Mouse (Mus musculus): ENCODE measurements around the gene Kctd2. TPM values are rescaled to one million over a fixed set of nuclear protein-coding genes. Genes with fewer than 3 reads are reported as not detected.

The Kctd2 gene
- total RNA-seq, 2 experiments from 2014 or later: 14.8 to 22.3 TPM

DNA sequence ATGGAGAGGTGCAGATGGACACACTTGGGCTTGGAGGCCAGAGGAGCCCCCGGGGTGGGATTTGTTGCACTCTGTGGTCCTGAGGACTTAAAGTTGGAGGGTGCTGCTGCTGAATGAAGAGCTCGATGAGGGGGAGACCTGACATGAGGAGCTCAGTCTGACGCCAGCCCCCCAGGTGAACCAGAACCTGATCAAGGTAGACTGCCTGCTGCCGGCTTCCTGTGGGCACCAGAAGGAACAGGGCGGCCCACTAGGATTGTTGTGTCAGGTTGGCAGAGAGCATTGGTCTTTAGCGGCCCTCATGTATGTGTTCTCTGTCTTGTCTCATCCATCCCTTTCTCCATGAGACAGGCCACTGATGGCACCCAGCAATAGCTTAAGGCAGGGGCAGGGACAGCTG lies 14.2 kb upstream of the Kctd2 start:
- intact Hi-C loops (cut with DNase I): no loop called here
- DNase-seq: no peak

DNA sequence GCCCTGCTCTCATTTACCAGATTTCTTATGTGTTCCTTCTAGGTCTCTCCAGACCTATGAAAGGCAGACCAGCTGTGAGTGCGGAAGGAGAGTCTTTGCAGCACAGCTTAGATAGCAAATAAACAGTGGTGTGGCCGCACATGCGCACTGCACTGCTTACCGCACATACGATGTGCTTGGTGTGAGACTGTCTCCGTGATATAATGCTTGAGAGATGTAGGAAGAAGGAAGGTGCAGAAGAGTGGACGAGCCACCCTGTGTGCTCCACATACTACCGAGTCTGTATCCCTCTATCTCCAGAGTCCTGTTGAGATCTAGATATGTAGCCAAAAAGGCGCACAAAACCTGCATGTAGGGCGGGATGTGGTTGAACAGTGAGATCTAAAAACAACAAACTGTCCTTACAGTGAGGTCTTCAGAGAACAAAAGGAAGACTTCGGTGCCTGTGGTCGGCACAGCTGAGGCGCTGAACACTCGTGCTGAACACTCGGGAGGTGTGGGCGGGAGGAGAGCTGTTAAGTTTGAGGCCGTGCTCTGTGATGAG lies 13.0 kb upstream of the Kctd2 start:
- Histone ChIP-seq H3K4me3 (no peak overlapping the region), H3K27ac (no peak overlapping the region)
- intact Hi-C loops (cut with DNase I): no loop called here
- no peak for TF ChIP-seq CTCF (IDR thresholded peaks at IDR 0.05)
- DNase-seq: no peak

More for the DNA sequence above, 14.2 kb upstream of the Kctd2 start:
- Histone ChIP-seq H3K27ac (no peak overlapping the region), H3K4me3 (no peak overlapping the region)
- no peak for TF ChIP-seq CTCF (IDR thresholded peaks at IDR 0.05)

DNA sequence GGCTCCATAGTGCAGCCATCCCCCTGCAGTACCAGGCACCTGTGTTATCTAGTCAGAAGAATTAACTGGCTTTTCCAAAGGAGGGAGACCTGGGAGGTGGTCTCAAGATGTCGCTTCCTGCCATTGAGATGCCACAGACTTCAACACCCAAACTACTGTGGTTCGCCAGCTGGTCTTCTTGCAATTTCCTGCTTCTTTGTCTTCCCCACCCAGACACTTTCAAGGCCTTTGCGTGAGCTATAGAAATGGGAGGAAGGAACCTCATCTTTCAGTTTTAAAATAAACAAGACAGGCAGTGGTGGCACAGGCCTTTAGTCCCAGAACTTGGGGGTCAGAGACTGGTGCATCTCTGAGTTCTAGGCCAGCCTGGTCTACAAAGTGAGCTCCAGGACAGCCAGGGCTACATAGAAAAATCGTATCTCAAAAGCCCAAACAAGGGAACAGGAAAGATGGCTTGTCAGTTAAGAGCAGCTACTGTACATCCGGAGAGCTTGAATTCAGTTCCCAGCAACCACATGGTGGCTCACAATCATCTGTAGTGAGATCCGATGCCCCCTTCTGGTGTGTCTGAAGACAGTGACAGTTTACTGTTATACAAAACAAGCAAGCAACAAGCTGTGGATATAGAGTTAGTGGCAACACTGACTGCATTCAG lies 11.5 kb upstream of the Kctd2 start:
- Histone ChIP-seq H3K4me3 (no peak overlapping the region), H3K27ac (no peak overlapping the region)
- DNase-seq: no peak
- intact Hi-C loops (cut with DNase I): no loop called here
- no peak for TF ChIP-seq CTCF (IDR thresholded peaks at IDR 0.05)

GRCm38 (mm10) chr11:115409556-115409955 lies 10.4 kb upstream of the Kctd2 start:
- DNase-seq: no peak
- no peak for TF ChIP-seq CTCF (IDR thresholded peaks at IDR 0.05)
- Histone ChIP-seq H3K4me3 (no peak overlapping the region), H3K27ac (no peak overlapping the region)
- intact Hi-C loops (cut with DNase I): no loop called here

- Histone ChIP-seq H3K4me3 (peak overlapping the region; percentile 97), H3K27ac (peak overlapping the region; percentile 99)
- intact Hi-C loops (cut with DNase I): no loop called here
- TF ChIP-seq CTCF (IDR thresholded peaks at IDR 0.05): no peak
- DNase-seq: peak; percentile 78
These were observed 635 bp downstream of the Kctd2 start for GRCm38 (mm10) chr11:115420336-115421190.

DNA sequence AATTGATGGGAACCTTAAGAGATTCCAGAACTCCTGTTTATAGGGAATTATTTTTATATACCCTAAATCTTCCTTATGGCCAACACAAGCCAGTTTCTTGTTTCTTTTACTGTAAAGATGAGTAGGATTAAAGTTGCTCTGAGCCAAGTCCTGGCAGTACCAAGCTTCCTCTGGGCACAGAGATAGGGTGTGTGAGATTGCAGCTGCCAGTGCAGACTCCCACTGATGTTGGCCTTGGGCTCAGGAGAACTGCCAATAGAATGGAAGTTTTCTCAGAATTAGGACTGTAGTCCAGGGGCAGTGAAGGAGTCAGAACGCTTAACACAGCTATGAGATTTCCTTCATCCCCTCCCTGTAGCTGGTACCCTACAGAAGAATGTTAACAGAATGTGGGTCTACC lies 1.4 kb downstream of the Kctd2 start:
- Histone ChIP-seq H3K4me3 (peak overlapping the region; percentile 97), H3K27ac (peak overlapping the region; percentile 99)
- intact Hi-C loops (cut with DNase I): no loop called here
- DNase-seq: no peak
- no peak for TF ChIP-seq CTCF (IDR thresholded peaks at IDR 0.05)

DNA sequence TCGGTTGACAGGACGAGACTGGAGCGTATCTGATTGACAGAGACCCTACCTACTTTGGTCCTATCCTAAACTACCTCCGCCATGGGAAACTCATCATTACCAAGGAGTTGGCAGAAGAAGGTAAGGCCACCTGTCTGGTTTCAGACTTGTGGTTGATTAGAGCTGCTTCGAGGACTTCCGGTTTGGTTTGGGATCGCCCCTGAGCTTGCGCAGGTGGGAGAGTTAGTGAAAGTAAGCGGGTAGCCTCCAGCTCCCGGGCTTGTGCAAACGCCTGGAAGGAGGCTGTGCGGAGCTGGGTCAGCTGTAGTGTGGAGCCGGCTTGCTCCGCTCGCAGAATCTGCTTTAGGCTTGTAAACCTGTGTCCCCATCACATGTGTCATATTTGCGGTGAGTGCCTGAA lies 2.0 kb downstream of the Kctd2 start:
- DNase-seq: no peak
- H3K27ac ChIP-seq: no peak overlapping the region
- H3K4me3 ChIP-seq: no peak overlapping the region
- TF ChIP-seq CTCF (IDR thresholded peaks at IDR 0.05): no peak
- intact Hi-C loops (cut with DNase I): no loop called here

DNA sequence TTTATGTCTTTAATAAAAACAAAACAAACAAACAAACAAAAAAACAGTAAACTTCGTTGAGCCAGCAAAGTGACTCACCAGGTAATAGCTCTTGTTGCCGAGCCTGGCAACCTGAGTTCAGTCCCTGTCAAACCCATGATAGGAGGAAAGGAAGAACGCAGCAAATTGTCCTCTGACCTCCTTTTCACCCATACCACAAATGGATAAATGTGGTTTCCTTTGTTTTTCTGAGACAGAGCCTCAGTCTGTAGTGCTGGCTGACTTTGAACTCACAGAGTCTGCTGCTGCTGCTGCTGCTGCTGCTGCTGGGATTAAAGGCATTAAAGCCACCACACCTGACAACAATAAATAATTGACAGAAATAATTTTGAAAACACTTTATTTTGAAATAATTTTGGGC lies 3.2 kb downstream of the Kctd2 start:
- no peak for TF ChIP-seq CTCF (IDR thresholded peaks at IDR 0.05)
- H3K27ac ChIP-seq: no peak overlapping the region
- DNase-seq: no peak
- no peak overlapping the region for H3K4me3 ChIP-seq
- intact Hi-C loops (cut with DNase I): no loop called here

DNA sequence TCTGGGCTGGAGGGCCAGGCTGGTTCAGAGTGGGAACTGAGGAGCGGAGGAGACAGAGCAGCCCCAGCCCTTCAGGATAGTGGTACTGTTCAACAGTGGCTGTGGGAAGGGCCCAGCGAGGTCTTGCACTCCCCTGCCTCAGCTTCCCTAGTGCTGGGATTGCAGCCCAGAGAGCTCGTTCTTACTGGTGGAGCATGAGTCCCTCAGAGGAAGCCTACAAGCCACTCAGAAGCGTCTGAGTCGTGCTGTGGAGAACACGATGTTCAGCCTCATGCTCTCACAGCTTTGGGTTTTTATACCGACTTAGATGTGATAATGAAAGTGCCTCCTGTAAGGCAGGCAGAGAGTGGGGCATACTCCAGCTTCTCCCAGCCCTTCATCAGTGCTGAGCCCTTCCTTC lies 4.7 kb downstream of the Kctd2 start:
- Histone ChIP-seq H3K27ac (no peak overlapping the region), H3K4me3 (no peak overlapping the region)
- TF ChIP-seq CTCF (IDR thresholded peaks at IDR 0.05): no peak
- no peak for DNase-seq
- intact Hi-C loops (cut with DNase I): loop anchor here (5.0 kb wide), 1 partner anchor 67 kb away; no protein-coding TSS in a partner anchor

DNA sequence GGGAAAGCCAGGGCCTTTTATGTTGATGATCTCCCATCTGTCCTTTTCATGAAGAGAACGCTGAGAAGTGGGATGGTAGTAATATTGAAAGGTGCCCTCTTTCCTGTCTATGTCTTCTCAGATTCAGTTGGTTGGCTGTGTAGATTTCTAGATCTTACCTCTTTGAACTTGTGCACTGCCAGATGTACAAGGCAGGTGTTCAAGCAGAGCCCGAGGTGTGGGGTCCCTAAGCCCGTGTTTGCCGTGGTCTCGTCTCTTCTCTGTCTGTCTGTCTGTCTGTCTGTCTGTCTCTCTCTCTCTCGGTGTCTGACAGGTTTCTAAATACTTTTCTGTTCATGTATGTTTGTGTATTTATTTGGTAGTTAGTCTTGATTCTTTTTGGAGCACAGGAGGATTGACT lies 5.7 kb downstream of the Kctd2 start:
- Histone ChIP-seq H3K27ac (no peak overlapping the region), H3K4me3 (no peak overlapping the region)
- DNase-seq: no peak
- intact Hi-C loops (cut with DNase I): loop anchor here (5.0 kb wide), 1 partner anchor 68 kb away; no protein-coding TSS in a partner anchor
- TF ChIP-seq CTCF (IDR thresholded peaks at IDR 0.05): no peak

DNA sequence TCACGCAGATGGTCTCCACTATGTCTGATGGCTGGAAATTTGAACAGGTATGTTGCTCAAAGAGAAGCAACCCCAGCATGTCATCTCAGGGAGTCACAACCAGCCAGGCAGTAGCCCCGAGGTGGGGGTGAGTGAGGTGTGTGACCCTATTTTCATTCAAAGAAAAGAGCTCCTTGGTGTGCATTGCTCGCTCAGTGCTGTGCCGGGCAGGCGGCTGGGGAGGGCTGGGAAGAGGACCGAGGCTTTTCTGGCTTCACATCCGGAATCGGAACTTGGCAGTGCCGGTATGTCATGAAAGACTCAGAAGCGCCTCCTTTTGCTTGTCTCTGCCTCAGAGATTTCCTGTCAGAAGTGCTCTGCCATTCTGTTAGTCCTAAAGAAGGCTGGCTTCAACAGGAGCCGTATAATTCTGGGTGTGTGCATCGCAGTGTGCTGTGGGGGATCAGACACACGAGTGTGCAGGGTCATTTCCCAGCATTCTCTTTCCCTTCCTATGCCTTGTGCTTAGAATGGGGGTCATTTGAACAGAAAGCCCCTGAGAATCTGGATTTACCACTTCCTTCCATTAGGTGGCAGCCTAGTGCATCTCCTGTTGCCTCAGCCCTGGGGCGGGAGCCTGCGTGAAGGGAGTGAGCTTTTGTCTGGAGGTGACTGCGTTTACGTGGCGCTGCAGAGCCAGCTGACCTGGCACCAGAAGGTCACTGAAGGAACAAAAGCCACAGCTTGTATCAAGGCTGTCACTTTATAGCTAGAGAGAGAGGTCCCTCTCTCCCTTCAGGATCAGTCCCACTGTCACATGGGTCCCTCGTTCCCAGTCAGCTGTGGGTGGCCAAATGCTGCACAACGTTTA lies 7.8 kb downstream of the Kctd2 start:
- intact Hi-C loops (cut with DNase I): loop anchor here (2.0 to 5.0 kb wide), 2 partner anchors 47 to 70 kb away; partner anchors contain the start of gene Armc7
- Histone ChIP-seq H3K27ac (peak overlapping the region; percentile 61), H3K4me3 (peak overlapping the region; percentile 43)

DNA sequence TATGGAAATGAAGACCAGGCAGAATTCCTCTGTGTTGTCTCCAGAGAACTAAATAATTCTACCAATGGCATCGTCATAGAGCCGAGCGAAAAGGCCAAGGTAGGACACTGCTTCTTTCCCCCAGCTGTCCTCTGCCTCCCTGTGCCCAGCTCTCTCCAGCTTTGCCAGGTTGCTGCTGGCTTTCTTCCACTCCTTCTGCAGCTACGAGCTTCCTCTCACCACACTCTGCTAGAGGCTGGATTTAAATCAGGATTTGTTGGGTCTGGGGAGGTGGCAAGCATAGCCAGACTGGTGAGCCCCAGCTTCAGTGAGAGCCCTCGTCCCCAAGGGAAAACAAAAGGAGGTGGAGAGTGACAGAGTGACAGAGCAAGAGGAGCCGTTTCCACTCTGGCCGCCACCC lies 9.4 kb downstream of the Kctd2 start:
- no peak overlapping the region for H3K27ac ChIP-seq
- intact Hi-C loops (cut with DNase I): loop anchor here (2.0 to 5.0 kb wide), 2 partner anchors 45 to 72 kb away; partner anchors contain the start of gene Armc7
- no peak overlapping the region for H3K4me3 ChIP-seq
- TF ChIP-seq CTCF (IDR thresholded peaks at IDR 0.05): no peak
- peak; percentile 52 for DNase-seq

More for the DNA sequence above, 7.8 kb downstream of the Kctd2 start:
- peak; percentile 83 for TF ChIP-seq CTCF (IDR thresholded peaks at IDR 0.05)
- DNase-seq: peak; percentile 72

All from gastrocnemius, adult 2 months (tissue).